Mouse (Mus musculus) cerebellum, postnatal 4 days (tissue): ENCODE measurements at regions not wholly inside any gene's neighbourhood (a gene's known extent, or its start where the extent isn't known, plus 50 kb on each side); places are given as distances from the start of the nearest gene placed in this dataset.

ENCODE experiments used
- DNase-seq, 2 experiments: peaks; one replicate each; pipeline ENCODE4 v3.0.0; 2022; ENCODE audit warnings: low spot score in 2 of 2, mixed read lengths in 1 of 2

DNA sequence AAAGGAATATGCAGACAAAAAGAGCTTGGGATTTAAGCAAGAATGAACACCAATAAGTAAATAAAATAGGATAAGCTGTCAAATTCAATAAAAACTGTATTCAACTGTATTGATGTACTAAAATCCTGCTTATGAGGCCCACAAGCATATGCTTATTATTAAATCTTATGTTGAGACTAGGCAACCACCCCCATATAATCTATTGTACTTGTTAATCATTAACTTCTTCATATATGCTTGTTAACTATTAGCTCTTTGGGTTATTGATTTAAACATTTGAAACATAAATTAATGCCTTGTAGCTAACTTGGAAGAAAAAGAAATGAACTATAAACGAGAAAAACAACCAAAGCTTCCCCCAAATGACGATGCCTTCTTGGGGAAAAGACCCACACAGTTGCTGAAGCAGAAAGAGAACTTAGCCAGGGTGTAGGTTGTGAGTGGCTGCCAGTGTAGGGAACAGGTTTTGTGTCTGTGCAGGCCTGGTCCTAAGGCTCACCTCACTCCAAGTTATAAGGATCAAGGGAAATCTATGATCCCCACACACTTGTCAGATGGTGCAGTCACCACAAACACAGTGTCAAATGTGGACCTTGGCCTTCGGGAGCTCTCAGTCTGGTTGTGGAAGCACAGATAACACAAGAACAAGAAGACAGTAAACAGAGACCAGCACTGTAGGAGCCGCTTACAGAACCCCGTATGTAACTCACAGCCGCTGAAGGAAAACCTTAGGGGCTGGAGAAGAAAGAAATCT is 71.8 kb upstream of the Cited2 start:
- no peak for DNase-seq

DNA sequence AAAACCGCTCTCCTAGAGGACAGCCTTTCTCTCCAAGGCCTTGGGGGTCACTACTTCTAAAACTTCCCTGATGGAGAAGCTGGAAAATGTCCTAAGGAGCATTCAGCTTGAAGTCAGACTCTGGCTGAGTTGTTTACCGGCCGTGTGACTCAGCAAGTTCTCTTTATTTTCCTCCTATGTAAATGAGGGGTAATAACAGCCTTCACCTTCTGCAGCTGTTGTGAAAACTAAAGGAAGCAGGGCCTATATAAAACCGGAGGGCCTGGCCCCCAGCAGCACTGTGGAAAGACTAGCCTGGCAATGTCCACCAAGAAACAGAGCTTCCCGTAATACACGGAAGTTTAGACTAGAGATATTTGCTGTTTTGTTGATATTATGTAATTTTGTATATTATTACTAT is 69.7 kb upstream of the Cited2 start:
- DNase-seq: no peak

DNA sequence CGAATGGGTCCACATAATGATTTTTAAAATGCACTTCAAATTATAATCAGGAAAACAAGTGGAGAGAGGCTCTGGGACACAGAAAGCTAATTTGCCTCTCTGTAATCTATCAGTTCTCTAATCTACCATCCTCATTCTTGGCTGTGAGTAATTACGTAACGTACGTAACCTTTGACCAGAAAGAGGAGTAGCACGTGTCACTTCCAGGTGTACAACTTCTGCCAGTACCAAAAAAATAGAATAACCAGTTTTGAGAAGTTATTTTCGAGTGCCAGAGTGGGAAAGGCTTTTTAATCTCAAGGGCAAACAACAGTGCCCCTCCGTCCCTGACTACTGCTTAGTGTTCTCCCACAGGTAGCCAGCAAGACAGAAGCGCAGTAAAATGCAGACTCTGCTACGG is 69.2 kb upstream of the Cited2 start:
- no peak for DNase-seq

GRCm38 (mm10) chr10:17654308-17654858 is 68.6 kb upstream of the Cited2 start:
- DNase-seq: no peak

DNA sequence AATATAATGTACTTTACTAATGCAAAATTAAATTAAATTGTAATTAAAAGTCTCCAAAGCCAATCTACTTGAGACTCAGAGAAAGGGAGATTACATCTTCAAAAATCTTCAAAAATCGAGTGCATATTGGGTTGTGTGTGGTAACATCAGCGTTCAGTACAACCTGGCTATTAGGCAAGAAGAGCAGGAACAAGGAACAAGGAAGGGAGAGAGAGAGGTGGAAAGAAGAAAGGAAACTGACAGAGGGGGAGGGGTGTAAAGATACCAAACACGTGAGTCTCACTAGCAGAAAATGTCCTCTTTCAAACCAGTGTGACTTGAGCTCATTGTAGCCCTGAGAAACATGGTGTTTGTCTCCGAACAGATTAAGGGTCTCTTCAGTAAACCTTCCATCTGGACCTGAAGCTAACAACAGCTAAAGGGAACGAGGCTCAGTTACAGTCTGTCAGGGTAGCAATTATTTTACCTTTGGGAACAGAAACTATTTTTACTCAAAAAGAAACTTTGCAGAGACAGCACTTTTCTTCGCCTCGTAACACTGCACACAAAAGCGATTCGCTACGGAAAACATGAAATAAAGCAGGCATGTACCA is 67.5 kb upstream of the Cited2 start:
- no peak for DNase-seq

DNA sequence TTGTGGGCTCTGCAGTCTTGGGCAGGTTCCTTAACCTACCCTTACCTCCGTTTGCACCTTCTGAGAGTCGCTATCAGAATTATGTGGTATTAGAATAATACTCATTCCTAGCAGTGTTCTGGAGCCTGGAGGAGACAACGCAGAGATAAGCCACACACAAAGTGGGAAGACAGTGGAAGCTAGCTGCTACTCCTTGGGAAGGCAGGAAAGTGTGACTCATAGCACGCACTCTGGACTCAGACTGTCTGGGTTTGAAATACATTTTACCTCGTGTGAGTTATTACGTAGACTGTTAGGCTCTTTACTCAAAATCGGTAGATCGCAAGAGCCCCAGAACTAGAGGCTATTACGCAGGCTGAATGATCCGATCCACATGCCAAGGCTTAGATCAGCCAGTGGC is 66.7 kb upstream of the Cited2 start:
- DNase-seq: no peak

DNA sequence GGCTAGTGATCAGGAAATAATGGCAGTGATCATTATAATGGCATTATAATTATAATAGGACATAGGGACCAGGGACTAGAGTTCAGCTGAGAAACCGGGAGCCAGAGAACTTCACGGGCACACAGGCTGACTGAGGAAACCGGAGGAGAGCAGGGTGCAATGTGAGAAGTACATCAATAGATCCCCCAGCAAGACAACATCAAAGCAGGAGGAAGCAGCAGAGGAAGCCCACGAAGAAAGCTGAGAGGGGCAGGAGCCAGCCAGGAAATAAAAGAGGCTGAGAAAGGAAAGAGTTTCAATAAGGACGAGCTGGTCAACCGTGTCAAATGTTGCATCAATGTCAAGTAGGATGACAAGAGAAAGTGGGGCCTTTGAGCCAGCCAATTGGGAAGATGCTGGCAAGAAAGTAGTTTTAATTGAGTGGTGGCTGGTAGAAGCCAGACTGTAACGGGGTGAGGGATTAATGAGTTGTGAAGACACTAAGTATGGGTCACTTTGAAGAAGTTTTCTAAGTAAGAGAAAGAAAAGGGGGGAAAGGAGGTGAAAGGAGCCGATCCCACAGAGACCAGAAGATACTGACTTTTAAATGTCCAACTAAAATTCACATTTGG is 66.0 kb upstream of the Cited2 start:
- no peak for DNase-seq

DNA sequence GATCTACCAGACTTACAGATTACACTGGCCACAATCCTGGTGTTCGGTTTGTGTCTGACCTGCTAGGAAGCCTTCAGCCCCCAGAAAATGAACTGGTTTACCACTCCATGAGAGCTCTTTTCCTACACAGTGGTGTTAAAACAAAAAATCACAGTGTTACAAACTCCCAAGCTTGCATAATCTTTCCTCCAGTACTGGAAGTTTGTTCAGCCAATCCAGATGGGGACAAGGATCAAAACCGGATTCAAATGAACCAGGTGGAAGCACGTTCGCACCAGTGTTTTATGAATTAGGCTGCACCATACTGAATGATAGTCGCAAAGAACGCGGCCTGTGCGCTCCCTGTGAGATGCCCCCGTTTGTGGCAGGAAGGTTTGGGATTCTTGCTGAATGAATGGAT is 63.4 kb upstream of the Cited2 start:
- DNase-seq: no peak

GRCm38 (mm10) chr10:17660836-17661452 is 62.1 kb upstream of the Cited2 start:
- DNase-seq: no peak

- no peak for DNase-seq
Measured at GRCm38 (mm10) chr10:17666089-17666488, 56.9 kb upstream of the Cited2 start.

- no peak for DNase-seq
Measured at GRCm38 (mm10) chr10:17669401-17669800, 53.6 kb upstream of the Cited2 start.
